Mouse (Mus musculus): ENCODE results near the gene Hdhd5.

DNA sequence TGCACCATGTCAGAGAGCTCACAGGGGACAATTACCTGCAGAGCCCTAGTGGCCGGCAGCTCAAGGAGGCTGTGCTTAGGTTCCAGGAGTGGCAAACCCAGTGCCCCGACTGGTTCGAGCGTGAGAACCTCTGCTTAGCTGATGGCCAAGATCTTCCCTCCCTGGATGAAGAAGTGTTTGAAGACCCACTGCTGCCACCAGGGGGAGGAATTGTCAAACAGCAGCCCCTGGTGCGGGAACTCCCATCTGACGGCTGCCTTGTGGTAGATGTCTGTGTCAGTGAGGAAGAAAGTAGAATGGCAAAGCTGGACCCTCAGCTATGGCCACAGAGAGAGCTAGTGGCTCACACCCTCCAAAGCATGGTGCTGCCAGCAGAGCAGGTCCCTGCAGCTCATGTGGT, 49.6 kb downstream of the Hdhd5 start:
- no peak for TF ChIP-seq GATA1 (IDR thresholded peaks at IDR 0.05; ENCODE audit: borderline replicate concordance, low read length)
- no peak for TF ChIP-seq FLI1 (IDR thresholded peaks at IDR 0.05; ENCODE audit: low read length)

All from megakaryocyte, embryonic 14.5 days (primary cell).